Mouse (Mus musculus): ENCODE data around the gene Cd38. TPM values are rescaled to one million over a fixed set of nuclear protein-coding genes. Genes with fewer than 3 reads are reported as not detected.

Cd38 gene
- polyA plus RNA-seq, 1 experiment from 2014 or later: 14.4 TPM

Other genes with a start within 250 kb of the Cd38 start
- gene Cc2d2a, start 206.2 kb upstream of the Cd38 start, polyA plus RNA-seq (2014; fragmentation: Nextera tagmentation; extraction: Ambion mirVana): 9.8 and 11.0 TPM in 2 replicates
- gene Bst1, start 49.7 kb upstream of the Cd38 start, polyA plus RNA-seq (2014; fragmentation: Nextera tagmentation; extraction: Ambion mirVana): 0.26 and 0.38 TPM in 2 replicates
- gene Fbxl5, start 46.9 kb upstream of the Cd38 start, polyA plus RNA-seq (2014; fragmentation: Nextera tagmentation; extraction: Ambion mirVana): 65.6 and 71.0 TPM in 2 replicates
- gene Gm7879, start 44.6 kb downstream of the Cd38 start, polyA plus RNA-seq (2014; fragmentation: Nextera tagmentation; extraction: Ambion mirVana): not detected in 2 replicates
- 28.7 and 28.8 TPM in 2 replicates for gene Fgfbp1, start 113.2 kb downstream of the Cd38 start, polyA plus RNA-seq (2014; fragmentation: Nextera tagmentation; extraction: Ambion mirVana)
- gene Prom1, start 233.5 kb downstream of the Cd38 start, polyA plus RNA-seq (2014; fragmentation: Nextera tagmentation; extraction: Ambion mirVana): 57.4 and 59.7 TPM in 2 replicates